Mouse (Mus musculus): Measurements from ENCODE around the gene Asl. TPM values are rescaled to one million over a fixed set of nuclear protein-coding genes. Genes with fewer than 3 reads are reported as not detected.
A peak's percentile ranks its signal among the peaks of the same experiment; 100 is the strongest.

The Asl gene
- 1 to 10 TPM; 3.0 to 7.1 (median 6.3) TPM for total RNA-seq (2022)

DNA sequence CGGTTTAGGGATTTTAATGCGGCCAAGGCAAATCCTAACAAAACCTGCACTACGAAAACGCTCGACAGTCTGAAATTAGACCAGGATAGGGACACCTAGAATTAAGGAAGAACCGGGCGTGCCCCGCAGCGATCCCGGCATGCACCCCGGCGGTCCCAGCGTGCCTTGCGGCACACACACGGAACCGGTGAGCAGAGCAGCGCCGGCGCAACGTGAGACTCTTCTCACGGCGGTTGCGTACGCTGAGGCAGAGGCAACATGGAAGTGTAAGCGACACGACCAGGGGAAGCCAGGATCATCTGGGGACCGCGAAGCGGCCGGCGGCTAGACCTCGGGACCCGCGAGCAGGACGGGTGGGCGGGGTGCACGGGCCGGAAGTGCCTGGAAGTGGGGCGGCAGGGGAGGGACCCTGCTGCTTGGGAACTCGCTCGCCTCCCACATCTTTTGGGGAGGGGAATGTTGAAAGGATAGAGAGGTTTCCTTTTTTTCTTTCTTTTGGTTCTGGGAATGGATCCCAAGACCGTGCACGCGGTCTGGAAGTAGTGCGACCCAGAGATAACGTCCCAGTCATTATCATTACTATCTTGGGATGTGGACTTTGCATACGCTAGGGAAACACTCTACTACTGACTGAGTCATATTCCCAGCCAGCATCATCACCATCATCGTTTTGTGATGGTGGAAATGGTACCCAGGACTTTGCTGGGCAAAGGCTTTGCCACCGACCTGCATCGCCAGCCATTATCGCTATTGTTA, at the start of gene Asl, which contains the start of gene Crcp:
Gene Asl (minus strand): TSS at position 106 of the 756 bp plus-strand sequence.
Gene Crcp (plus strand): TSS at position 149 of the 756 bp plus-strand sequence.
- peak; percentile 92 for DNase-seq (ENCODE audit: low spot score)

DNA sequence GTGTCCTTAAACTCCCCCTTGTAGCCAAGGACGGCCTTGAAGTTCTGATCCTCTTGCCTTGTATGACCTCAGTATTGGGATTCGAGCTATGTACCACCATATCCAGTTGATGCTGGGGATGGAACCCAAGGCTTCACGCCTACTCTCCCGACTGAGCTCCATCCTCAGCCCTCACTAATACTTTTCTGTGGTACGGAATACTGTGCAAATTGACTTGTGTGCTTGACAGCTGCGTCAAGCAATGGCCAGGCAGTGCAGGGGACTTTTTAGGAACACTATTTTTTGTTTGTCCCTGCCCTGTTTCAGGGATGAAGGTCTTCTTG, 49.7 kb upstream of the Asl start:
- no peak for DNase-seq (ENCODE audit: low spot score)

DNA sequence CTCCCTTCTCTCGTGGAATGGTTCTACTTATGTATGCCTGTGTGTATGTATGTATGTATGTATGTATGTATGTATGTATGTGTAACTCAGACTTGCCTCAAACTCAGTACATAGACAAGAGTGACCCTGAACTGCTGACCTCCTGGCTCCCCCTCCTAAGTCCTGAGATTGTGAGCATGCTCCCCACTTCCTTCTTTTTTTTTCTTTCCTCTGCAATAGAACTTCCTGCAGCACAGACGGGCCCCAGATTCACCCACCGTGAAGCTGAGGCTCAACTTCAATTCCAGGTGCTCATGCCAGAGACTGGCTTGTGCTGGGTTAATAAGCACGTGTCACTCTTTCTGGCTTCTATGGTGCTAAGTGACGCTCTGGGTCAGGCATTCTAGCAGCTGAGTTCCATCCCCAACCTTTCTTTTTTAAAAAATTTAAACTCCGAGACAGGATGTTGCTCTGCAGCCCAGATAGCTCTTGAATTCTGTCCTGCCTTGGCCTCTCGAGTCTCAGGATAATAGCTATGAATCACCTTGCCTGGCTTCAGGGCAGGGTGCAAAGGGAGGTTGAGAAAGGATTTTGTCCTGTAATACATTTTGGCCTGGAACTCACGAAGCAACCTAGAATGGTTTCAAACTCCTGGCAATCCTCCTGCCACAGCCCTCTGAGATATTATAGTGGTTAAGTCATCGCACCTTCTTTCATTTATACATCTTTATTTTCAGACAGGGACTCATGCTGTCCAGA, 49.2 kb upstream of the Asl start:
- DNase-seq (ENCODE audit: low spot score), result no peak

DNA sequence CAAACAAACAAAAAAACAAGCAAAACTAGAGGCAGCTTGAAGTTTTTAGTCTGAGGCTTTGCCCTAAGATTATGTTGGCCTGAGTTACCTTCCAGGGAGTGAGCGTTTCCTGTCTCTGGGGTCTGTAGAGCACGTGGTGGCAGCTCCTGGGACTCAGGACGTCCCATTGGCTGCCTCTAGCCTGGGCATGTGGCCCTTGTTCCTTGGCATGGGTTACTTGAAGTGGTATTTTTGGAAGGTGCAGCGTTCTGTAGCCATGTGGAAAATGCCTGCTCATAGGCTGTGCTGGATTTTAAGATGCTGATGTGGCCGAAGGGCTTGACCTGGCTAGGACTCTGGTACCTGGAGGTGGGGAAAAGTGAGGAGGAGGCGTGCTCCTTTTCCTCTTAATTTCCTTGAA, 47.3 kb upstream of the Asl start:
- DNase-seq (ENCODE audit: low spot score), result no peak

DNA sequence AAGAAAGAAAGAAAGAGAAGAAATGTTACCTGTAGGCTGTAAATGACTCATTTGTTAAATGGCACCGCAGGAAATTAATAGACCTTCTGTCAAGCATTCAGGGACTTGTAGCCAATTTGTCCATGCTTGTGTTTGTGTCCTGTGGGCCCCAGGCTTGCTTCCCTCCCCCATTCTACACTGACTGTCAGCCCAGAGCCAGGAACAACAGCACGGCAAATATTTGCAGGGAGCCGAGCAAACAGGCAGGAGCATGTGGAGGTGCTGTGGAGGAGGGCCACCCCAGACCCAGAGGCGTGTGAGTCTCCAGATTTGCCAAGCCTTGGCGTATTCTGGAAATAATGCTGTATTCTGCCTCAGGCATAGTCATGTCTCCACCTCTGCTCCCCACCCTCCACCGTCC, 45.4 kb upstream of the Asl start:
- DNase-seq (ENCODE audit: low spot score), result no peak

DNA sequence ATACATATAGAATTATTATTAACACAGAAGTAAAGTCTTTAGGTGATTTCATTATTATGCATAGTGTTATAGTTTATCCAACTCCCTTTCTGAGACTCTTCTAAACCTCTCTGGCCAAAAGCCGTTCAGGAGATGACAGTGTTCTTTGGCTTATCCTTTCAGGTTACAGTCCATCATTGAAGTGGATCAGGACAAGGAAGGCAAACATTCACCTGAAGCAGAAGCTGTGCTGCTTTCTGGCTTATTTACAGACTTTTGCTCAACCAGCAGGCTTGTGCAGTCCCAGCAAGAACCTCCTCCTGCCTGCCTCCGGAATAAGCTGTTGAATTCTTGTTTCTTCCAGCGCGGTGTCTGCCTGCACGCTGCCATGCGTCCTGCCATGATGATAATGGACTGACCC, 44.0 kb upstream of the Asl start, which contains the start of gene Tpst1:
Gene Tpst1 (plus strand): TSS at position 301 of the 400 bp plus-strand sequence.
- no peak for DNase-seq (ENCODE audit: low spot score)

DNA sequence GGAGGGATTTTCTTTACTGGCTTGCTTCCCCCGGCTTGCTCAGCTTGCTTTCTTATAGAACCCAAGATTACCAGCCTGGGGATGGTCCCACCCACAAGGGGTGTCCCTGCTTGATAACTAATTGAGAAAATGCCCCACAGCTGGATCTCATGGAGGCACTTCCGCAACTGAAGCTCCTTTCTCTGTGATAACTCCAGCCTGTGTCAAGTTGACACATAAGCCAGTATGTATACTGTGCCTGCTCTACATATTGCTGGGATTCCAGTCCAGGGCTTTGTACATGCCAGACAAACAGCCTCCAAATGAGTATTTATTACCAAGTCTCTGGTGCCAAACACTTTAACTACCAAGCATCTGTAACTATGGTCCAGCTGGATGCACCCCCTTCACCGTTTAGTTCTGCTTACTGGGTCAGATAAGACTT, 38.8 kb upstream of the Asl start:
- no peak for DNase-seq (ENCODE audit: low spot score)

DNA sequence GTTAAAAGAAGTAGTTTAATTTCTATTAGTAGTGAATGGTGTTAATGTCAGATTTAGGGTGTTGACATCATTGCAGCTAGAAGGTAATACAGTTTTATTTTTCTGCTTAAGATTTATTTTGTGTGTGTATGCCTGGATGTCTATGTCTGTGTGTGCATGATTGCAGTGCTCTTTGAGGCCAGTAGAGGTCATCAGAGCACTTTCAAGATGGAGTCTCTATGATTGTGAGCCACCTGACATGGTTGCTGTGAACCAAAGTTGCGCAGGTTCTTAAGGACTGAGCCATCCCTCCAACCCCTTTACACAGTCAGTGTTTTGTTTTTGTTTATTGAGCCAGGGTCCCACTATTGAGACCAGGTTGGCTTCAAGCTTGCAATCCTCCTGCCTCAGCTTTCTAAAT, 36.5 kb upstream of the Asl start:
- no peak for DNase-seq (ENCODE audit: low spot score)

DNA sequence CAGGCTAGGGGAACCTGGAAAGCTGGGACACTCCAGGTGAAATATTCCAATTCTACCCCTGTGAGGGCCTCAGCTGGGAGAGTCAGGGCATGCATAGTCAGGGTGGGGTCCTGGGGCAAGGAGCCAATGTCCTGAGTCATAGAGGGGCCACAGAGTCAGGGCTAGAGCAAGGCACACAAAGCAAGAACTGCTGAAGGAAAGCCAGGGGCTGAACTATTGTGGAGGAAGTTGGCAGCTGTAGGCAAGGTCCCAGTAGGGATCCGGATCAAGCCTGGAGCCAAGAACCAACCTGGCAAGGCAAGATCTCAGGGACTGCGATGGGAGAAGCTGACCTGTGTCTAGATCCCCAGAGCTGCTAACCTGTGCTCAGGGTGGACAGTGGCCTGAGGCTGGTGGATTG, 34.7 kb upstream of the Asl start:
- DNase-seq (ENCODE audit: low spot score), result no peak

DNA sequence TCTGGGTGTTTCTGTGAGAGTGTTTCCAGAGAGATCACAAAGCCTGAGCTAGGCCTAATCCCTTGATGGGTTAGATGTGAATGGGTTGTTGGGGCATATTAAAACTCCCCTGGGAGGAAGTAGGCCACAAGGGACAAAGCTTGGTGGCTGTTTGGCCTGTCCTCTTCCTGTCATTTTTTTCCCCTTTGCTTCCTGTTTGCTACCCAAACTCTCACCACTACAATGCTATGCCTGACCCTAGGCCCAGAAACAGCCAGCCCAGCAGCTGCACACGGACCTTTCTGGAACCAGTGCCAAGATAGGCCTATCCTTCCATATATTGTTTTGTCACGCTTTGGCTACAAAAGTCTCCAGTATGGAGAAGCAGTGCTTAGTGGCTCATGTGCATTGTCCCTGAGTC, 33.0 kb upstream of the Asl start:
- peak; percentile 61 for DNase-seq (ENCODE audit: low spot score)

DNA sequence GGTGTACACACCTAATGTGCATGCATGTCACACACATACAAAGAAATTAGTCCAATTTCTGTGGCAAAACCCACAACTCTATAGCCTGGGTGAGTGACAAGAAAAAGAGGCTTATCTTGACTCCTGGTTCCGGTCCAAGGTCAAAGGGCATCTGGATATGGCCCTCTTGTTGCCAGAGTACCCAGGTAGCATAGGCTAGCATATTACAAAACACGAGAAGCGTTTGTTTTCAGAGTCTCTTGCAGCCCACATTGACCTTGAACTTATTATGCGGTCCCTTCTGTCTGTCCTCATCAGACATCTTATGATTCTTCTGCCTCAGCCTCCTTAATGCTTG, 31.2 kb upstream of the Asl start:
- DNase-seq (ENCODE audit: low spot score), result no peak

DNA sequence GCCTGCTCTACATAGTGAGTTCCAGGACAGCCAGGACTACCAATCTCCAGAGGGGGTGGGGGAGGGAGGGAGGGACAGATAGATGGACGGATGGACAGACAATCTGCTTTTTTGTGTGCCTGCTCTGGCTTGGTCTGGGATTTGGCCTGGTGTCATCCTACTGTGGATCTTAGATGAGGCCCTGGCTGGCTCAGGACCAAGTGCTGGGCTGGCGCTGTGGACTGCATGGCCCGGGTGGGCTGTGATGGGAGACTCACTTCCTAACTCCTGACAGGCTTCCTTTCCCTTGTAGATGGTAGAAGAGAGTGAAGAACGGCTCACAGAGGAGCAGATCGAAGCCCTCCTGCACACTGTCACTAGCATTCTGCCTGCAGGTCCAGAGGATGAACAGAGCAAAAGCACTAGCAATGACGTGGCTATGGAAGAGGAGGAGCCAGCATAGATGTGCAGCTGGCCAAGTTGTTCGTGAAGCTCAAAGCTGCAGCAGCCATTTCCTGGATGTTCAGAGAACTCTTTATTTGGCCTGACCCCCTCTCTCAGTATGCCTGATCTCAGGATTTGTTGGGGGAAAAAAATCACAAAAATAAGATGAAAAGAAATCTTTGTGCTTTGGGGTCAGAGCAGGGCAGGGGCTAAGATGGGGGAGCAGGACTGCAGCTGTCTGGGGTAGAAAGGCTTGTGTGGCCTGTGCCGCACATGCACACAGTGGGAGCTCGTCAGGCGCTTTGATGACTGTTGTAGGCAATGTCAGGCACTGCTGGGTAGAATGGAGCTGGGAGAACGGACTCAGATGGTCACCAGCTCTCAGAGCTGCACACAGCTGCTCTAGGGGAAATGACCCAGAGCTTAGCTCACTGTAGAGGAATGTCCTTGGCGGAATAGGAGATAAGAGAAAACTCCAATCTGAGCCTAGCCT, 30.6 kb upstream of the Asl start:
- DNase-seq (ENCODE audit: low spot score), result peak; percentile 58

DNA sequence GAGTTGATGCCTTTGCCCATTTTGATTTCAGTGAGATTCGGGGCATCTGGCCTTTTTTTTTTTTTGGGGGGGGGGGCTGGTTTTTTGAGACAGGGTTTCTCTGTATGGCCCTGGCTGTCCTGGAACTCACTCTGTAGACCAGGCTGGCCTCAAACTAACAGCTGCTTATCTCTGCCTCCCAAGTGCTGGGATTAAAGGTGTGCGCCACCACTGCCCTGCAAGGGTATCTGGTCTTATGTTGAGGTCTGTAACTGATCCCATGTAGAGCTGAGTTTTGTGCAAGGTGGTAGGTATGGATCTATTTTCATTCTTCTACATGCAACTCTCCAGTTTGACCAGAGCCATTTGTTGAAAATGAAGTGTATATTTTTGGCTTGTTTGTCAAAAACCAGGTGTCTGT, 27.3 kb upstream of the Asl start:
- no peak for DNase-seq (ENCODE audit: low spot score)

DNA sequence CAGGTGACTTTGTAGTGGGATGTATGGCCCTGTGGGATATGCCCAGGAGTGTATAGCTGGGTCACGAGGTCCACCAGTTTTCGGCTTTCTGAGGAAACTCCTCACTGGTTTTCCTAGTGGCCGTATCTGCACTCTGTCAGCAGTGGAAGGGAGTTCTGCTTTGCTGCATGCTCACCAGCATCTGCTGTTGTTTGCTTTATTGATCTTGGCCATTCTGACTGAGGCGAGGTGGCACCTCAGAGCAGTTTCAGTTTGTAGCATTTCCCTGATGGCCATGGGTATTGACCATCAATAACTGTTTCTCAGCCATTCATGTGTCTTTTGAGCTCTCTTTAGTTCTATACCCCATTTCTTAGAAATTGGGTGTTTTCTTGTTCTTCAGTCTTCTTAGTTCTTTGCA, 26.6 kb upstream of the Asl start:
- DNase-seq (ENCODE audit: low spot score), result no peak

DNA sequence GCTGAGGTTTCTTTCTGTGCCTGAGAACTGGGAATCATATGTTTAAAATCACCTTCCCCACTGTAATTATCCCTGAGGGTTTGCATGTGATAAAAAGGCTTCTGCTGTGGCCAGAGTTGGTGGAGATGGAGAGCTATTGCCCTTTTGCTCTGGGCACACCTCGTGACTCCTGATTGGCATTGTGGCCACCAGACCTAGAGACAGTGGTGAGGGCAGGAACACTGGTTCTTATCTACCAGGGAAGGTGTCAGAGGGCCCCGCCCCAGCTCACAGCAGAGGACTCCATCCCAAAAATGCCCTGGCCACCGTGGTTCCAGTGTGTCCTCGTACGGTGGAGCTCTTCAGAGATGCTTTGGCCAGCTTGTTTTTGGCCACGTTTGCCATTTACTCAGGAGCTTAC, 23.9 kb upstream of the Asl start:
- DNase-seq (ENCODE audit: low spot score), result no peak

DNA sequence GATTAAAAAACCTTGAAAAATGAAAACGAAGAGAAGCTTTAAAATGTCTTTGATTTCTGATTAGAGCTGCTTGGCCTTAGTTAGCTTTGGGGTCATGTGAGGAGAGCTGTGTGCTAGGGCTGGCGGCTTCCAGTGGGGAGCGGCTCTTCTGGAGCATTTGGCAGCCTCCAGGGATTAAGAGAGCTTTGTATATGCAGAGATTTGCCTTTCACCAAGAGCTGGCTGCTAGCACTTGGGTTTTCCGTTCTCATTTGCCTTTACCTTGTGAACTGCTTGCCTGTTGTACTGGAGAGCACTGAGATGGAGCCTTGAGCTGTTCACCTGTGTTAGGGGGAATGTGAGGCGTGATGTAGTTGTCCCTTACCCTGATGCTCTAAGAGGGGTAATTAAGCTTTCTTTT, 23.5 kb upstream of the Asl start:
- DNase-seq (ENCODE audit: low spot score), result no peak

DNA sequence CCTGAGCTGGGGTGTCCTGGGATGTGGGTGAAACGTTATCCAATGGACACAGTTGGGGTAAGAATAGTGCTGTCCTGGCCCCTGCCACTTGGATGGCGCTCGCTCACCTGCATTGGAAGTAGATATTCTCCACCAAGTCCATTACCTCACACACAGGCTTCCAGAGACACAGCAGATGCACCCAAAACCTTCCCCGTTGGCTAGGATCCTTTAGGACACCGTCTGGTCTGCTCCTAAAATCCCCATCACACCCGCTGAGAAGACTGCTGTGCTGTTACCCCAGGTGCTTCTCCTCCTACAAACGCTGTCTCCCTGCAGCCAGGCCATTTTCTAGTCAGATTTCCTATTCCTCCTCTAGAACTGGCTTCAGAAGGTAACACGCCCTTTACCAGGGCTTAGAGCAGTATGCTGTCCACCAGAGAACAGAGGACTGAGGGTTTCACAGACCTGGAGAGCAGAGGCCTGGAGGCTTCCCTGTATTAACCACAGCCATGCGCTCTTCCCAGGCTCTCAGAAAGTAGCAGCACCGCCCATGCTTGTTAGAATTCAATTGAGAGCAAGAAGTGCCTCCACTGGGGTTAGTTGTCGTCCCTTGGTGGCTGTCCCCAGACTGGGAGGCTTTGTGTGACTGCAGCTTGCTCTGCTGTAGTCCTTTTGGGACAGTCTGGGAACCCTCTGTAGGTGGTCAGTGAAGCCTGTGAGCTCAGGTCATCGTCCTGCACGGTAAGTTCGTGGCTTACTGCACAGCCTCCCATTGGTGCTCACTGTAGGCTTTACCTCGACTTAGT, 22.2 kb upstream of the Asl start:
- no peak for DNase-seq (ENCODE audit: low spot score)

DNA sequence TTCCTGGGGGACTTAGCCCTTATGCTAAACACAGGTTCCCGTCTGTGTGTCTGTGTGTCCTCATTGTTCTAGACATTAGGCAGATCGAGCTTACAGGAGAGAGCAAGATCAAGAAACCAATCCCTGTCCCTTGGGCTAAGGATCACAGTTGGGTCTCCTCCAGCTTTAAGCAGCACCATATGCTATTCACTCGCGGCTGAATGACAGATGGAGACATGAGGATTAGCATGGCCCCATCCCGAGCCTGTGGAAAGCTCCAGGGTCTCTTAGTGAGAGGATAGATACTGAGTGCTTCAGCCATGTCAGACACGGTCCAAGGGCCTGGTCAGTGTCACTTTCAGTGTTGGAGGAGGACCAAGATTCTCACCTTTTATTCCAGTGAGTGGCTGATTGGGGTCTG, 21.4 kb upstream of the Asl start:
- DNase-seq (ENCODE audit: low spot score), result no peak

DNA sequence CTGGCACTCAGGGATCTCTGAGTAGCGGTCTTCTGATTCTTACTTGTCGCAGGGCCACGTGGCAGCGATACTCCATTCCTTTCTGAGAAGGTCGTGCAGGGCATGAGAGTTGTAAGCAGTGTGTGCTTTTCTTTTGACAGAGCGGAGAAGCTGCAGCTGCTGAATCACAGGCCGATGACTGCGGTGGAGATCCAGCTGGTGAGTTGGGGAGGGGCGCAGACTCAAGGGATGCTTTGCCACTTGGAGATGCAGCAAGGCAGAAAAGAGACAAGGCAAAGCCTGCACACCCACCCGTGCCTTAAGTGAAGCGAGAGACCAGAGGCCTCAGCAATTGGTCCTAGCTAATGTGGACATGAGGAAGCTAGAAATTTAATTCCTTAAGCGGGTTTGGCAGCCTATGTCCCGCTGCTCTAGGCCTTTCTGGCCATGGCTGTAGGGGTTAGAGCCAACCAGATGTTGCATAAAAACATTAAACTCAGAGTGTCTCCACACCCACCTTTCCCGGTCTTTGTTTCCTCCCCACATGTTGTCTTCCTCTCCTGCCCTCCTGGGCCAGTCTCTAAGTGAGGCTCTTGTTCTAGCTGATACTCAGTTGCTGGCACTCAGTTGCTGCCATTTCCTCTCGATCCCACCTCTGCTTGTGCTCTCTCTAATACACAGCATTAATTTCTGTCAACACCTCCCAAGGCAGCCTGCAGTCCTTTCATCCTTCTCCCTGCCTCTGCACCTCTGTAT, 19.9 kb upstream of the Asl start:
- peak; percentile 47 for DNase-seq (ENCODE audit: low spot score)

DNA sequence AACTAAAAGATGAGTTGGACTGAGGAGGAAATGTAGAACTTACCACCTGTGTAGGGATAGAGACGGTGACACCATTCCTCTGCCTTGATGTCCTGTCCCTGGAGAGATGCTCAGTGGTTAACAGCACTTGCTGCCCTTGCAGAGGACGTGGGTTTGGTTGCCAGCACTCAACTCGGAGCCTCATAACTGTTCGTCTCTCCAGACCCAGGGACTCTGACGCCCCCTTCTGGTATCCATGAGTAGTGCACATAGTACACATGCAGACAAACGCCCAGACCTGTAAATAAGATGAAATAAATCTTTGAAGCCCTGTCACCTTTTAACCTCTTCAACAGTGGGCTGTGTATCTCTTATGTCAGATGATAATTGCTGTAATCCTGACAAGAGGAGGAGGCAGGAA, 18.0 kb upstream of the Asl start:
- DNase-seq (ENCODE audit: low spot score), result no peak

DNA sequence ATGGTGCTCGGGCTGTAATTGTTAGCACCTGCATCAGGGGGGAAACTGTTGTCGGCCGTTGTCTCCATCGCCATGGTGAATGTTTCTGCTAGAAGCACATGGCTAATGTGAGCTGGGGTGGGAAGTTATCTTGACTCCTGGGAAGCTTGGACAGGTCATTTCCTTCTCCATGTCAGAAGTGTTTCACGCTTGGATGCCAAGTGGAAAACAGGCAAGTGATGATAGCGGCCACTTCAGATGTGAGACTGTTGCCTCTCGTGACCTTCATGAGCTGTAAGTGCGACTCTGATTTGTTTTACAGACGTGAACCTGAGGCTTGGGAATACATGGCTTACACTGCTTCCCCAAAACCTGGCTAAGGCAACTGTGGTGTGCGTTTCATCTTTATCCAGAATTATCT, 17.5 kb upstream of the Asl start:
- no peak for DNase-seq (ENCODE audit: low spot score)

All from heart, adult 8-10 months (tissue).